Mouse (Mus musculus): ENCODE measurements around the gene Uts2r.
A peak's percentile ranks its signal among the peaks of the same experiment; 100 is the strongest.

The Uts2r gene

GRCm38 (mm10) chr11:121163751-121164150, 3.7 kb downstream of the Uts2r start:
- no peak for DNase-seq

GRCm38 (mm10) chr11:121173203-121173602, 13.1 kb downstream of the Uts2r start:
- DNase-seq: no peak

- DNase-seq: no peak
Measured at GRCm38 (mm10) chr11:121174234-121174633, 14.2 kb downstream of the Uts2r start.

GRCm38 (mm10) chr11:121176285-121177270, 16.5 kb downstream of the Uts2r start:
- peak; percentile 61 for DNase-seq

- peak; percentile 54 for DNase-seq
Measured at GRCm38 (mm10) chr11:121189681-121190080, 29.6 kb downstream of the Uts2r start.

GRCm38 (mm10) chr11:121192742-121193141, 32.7 kb downstream of the Uts2r start:
- no peak for DNase-seq

- DNase-seq: no peak
Measured at GRCm38 (mm10) chr11:121193415-121193814, 33.3 kb downstream of the Uts2r start.

GRCm38 (mm10) chr11:121198622-121199021, 38.6 kb downstream of the Uts2r start:
- no peak for DNase-seq

GRCm38 (mm10) chr11:121199851-121200250, 39.8 kb downstream of the Uts2r start:
- DNase-seq: no peak

GRCm38 (mm10) chr11:121200781-121201180, 40.7 kb downstream of the Uts2r start:
- no peak for DNase-seq

- peak; percentile 40 for DNase-seq
Measured at GRCm38 (mm10) chr11:121201436-121202198, 41.5 kb downstream of the Uts2r start.

GRCm38 (mm10) chr11:121203859-121204160, 43.7 kb downstream of the Uts2r start:
- DNase-seq: no peak

- DNase-seq: peak; percentile 96
Measured at GRCm38 (mm10) chr11:121204161-121205006, 44.3 kb downstream of the Uts2r start, which contains the start of the genes Hexdc and Ogfod3. Gene Hexdc, plus strand, starts transcription at chr11:121204433. Gene Ogfod3, minus strand, starts transcription at chr11:121204711.
